ENCODE assay signal across 8 mouse cellular contexts in the genomic region with DNA sequence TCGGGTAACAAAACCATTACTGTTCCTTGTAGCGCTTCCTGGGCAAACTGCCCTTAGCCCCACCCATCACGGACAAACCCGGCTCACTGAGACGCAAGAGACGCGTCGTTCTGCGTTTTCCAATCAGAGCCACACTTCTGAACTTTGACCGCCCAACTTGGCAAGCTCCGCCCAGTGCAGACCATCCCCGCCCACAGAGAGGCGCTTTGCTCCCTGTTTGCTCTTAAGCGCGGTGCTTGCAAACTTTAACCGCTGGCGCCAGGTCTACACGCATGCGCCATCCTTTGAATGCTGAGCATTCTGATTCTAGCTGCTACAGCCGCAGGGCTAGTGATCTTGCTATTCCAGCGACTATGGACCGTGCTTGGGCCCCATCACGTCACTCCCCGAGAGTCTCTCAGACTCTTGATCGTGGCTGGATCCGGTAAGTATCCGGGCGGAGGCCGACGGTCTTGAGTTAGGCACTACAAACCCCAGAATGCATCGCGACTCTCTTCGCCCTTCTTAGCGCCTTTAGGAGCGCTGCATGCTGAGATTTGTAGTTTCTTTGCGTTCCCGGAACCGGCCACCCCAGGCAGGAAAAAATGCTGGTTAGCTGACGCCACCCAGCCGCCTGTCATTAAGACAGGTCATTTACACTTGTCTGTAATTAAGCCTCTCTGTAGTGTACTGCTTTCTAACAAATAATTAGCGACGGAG. TPM values are rescaled to one million over a fixed set of nuclear protein-coding genes. Genes with fewer than 3 reads are reported as not detected.
A peak's percentile ranks its signal among the peaks of the same experiment; 100 is the strongest.
DNase-seq lines count a peak whose midpoint lies in the region; ATAC-seq lines count a peak whose summit lies in the region.

Gene Alg14, plus strand, starts transcription at position 214 of the 699 bp plus-strand sequence.

- peak; percentile 91 for ATAC-seq in megakaryocyte progenitor cell, adult 5-6 weeks (replicated peaks; ENCODE audit: poor library complexity)

- DNase-seq in adipocyte (ENCODE audit: low spot score): peak; percentile 99
- DNase-seq in embryo, embryonic 10 days (ENCODE audit: low spot score): peak; percentile 99
- DNase-seq in gastrocnemius, postnatal 10 days: peak; percentile 91
- DNase-seq in induced T-regulatory cell, adult 2 months (ENCODE audit: low read depth): peak; percentile 99
- DNase-seq in left cerebral cortex, adult 9 months (ENCODE audit: low spot score in 2 of 2): peak; percentile 96 to 98
- DNase-seq in right cerebral cortex, postnatal 14 days: peak; percentile 92
- peak; percentile 94 to 97 for DNase-seq in urinary bladder, postnatal 36 days (ENCODE audit: low spot score in 2 of 2)

RNA-seq across cellular contexts. Expression of gene Alg14, which starts in this region (rescaled TPM):
- 10 to 100 TPM; 11.0 to 12.1 TPM for total RNA-seq in gastrocnemius, postnatal 10 days (2021)
- 16.0 and 24.2 TPM in 2 replicates for total RNA-seq in megakaryocyte progenitor cell, adult 5-6 weeks (2015)
- total RNA-seq in megakaryocyte progenitor cell, adult 5-6 weeks (2017): 12.2 and 16.5 TPM in 2 replicates

Comparison
In these comparisons a context has a peak if more than half of its experiments do, and no peak if none do; other contexts are left out.
1. Peak in every context shown above with its lines: DNase-seq and ATAC-seq.